Mouse (Mus musculus): Measurements from ENCODE around the gene Tollip. TPM values are rescaled to one million over a fixed set of nuclear protein-coding genes. Genes with fewer than 3 reads are reported as not detected.

The Tollip gene
- polyA plus RNA-seq, 1 experiment from 2014 or later: 96.0 TPM

GRCm38 (mm10) chr7:141955565-141956173 lies 37.4 kb upstream of the Tollip start:
- no peaks in the 10 kb centered on the region for H3K36me3 ChIP-seq (ENCODE audit: control insufficient read depth, insufficient read depth)
- H3K4me2 ChIP-seq (ENCODE audit: low read length): no peak overlapping the region
- no peak overlapping the region for H3K4me3 ChIP-seq (replicated peaks; ENCODE audit: low read length)
- WGBS: 62% methylated on average over 5 of the region's 5 CpGs
- no peak overlapping the region for H3K9ac ChIP-seq (replicated peaks; ENCODE audit: low read depth, low read length)
- no peak for ATAC-seq
- H3K27me3 ChIP-seq (replicated peaks; ENCODE audit: control insufficient read depth, insufficient read depth, low read length): no peaks in the 10 kb centered on the region
- H3K9me3 ChIP-seq (ENCODE audit: control insufficient read depth, low read length): no peaks in the 10 kb centered on the region
- no peak overlapping the region for H3K27ac ChIP-seq (ENCODE audit: low read length)
- peaks cover 64% of the 10 kb centered on the region for H3K4me1 ChIP-seq (replicated peaks; ENCODE audit: control insufficient read depth, insufficient read depth, low read length)

GRCm38 (mm10) chr7:141953616-141954015 lies 35.3 kb upstream of the Tollip start:
- ATAC-seq: no peak
- Histone ChIP-seq H3K27ac (ENCODE audit: low read length) (no peak overlapping the region), H3K4me3 (replicated peaks; ENCODE audit: low read length) (no peak overlapping the region), H3K9me3 (ENCODE audit: control insufficient read depth, low read length) (no peaks in the 10 kb centered on the region), H3K4me2 (ENCODE audit: low read length) (no peak overlapping the region), H3K27me3 (replicated peaks; ENCODE audit: control insufficient read depth, insufficient read depth, low read length) (no peaks in the 10 kb centered on the region), H3K4me1 (replicated peaks; ENCODE audit: control insufficient read depth, insufficient read depth, low read length) (peaks cover 66% of the 10 kb centered on the region), H3K9ac (replicated peaks; ENCODE audit: low read depth, low read length) (no peak overlapping the region), H3K36me3 (ENCODE audit: control insufficient read depth, insufficient read depth) (no peaks in the 10 kb centered on the region)
- 84% methylated on average over 6 of the region's 6 CpGs for whole genome bisulfite sequencing

GRCm38 (mm10) chr7:141952920-141953319 lies 34.6 kb upstream of the Tollip start:
- ATAC-seq: no peak
- no peaks in the 10 kb centered on the region for H3K27me3 ChIP-seq (replicated peaks; ENCODE audit: control insufficient read depth, insufficient read depth, low read length)
- WGBS: 79% methylated on average over 4 of the region's 4 CpGs
- H3K4me3 ChIP-seq (replicated peaks; ENCODE audit: low read length): no peak overlapping the region
- no peaks in the 10 kb centered on the region for H3K36me3 ChIP-seq (ENCODE audit: control insufficient read depth, insufficient read depth)
- no peaks in the 10 kb centered on the region for H3K9me3 ChIP-seq (ENCODE audit: control insufficient read depth, low read length)
- no peak overlapping the region for H3K4me2 ChIP-seq (ENCODE audit: low read length)
- H3K4me1 ChIP-seq (replicated peaks; ENCODE audit: control insufficient read depth, insufficient read depth, low read length): peaks cover 67% of the 10 kb centered on the region
- no peak overlapping the region for H3K9ac ChIP-seq (replicated peaks; ENCODE audit: low read depth, low read length)
- no peak overlapping the region for H3K27ac ChIP-seq (ENCODE audit: low read length)

- H3K27ac ChIP-seq (ENCODE audit: low read length): no peak overlapping the region
- WGBS: 86% methylated on average over 4 of the region's 4 CpGs
- peaks cover 57% of the 10 kb centered on the region for H3K4me1 ChIP-seq (replicated peaks; ENCODE audit: control insufficient read depth, insufficient read depth, low read length)
- no peaks in the 10 kb centered on the region for H3K27me3 ChIP-seq (replicated peaks; ENCODE audit: control insufficient read depth, insufficient read depth, low read length)
- H3K4me3 ChIP-seq (replicated peaks; ENCODE audit: low read length): peak overlapping the region; percentile 79
- no peak for ATAC-seq
- H3K36me3 ChIP-seq (ENCODE audit: control insufficient read depth, insufficient read depth): no peaks in the 10 kb centered on the region
- H3K4me2 ChIP-seq (ENCODE audit: low read length): peak overlapping the region; percentile 79
- peak overlapping the region; percentile 99; the same call in 1 of the 2 replicates for H3K9ac ChIP-seq (replicated peaks; ENCODE audit: low read depth, low read length)
- H3K9me3 ChIP-seq (ENCODE audit: control insufficient read depth, low read length): no peaks in the 10 kb centered on the region
These were observed 33.5 kb upstream of the Tollip start for GRCm38 (mm10) chr7:141951821-141952220.

DNA sequence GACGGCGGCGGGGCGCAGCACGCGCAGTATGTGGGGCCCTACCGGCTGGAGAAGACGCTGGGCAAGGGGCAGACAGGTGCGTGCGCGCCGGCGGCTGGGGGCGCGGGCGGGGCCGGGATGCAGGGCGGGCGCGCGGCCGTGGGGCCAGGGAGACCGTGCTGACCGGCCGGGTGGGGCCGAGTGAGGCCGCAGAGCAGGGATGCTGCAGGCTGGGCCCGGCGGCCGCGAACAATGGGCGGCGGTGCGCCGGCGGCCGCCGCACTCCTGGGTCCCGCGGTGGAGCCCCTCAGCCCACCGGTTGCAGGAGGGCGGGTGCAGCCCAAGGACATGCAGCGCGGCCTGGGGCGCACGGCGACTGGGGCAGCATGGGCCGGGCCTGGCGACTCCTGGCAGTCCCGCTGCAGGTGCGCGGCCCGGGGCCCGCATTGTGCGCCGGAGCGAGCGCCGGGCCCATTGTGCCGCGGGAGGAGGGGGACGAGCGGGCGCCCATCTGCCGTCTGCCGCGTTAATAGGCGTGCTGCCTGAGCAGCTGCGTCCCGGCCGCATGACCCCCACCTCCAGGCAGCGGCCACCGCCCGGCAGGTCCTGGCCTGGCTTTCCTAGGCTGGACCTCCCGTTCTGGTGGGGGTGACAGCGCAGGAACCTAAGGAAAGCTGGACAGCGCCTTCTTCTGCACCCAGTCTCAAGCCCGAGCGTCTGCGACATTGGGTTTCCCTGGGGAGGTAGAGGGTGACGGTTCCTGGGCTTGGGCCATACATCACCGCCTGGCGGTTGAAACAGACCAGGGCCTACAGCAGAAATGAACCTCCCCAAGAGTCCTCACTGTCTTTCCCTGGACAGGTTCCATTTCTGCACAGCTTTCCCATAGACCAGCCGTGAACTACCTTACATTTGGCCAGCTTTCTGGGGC lies 32.1 kb upstream of the Tollip start:
- no peaks in the 10 kb centered on the region for H3K27me3 ChIP-seq (replicated peaks; ENCODE audit: control insufficient read depth, insufficient read depth, low read length)
- H3K4me2 ChIP-seq (ENCODE audit: low read length): peak overlapping the region; percentile 79
- peak overlapping the region; percentile 99 for H3K9ac ChIP-seq (replicated peaks; ENCODE audit: low read depth, low read length)
- H3K9me3 ChIP-seq (ENCODE audit: control insufficient read depth, low read length): no peaks in the 10 kb centered on the region
- under 1% methylated on average over 83 of the region's 84 CpGs for WGBS
- H3K27ac ChIP-seq (ENCODE audit: low read length): peak overlapping the region; percentile 96
- peak; percentile 24 for ATAC-seq
- H3K4me3 ChIP-seq (replicated peaks; ENCODE audit: low read length): peak overlapping the region; percentile 79
- peaks cover 56% of the 10 kb centered on the region for H3K4me1 ChIP-seq (replicated peaks; ENCODE audit: control insufficient read depth, insufficient read depth, low read length)
- no peaks in the 10 kb centered on the region for H3K36me3 ChIP-seq (ENCODE audit: control insufficient read depth, insufficient read depth)

DNA sequence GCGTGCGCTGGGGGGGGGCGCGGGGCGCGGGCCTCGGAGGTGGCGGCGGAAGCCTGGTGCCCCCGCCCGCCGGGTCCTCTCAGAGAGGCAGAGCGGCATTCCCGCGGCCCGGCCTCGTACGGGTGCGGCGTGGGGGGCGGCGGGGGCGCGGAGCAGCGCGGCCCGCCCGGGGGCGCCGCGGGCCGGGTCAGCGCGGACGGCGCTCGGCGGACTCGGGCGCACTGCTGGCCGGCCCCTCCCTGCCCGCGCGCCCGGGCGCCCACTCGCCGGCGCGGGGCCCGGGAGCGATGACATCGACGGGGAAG lies 31.4 kb upstream of the Tollip start:
- H3K4me3 ChIP-seq (replicated peaks; ENCODE audit: low read length): peak overlapping the region; percentile 79
- H3K9ac ChIP-seq (replicated peaks; ENCODE audit: low read depth, low read length): peak overlapping the region; percentile 99
- no peaks in the 10 kb centered on the region for H3K36me3 ChIP-seq (ENCODE audit: control insufficient read depth, insufficient read depth)
- no peaks in the 10 kb centered on the region for H3K27me3 ChIP-seq (replicated peaks; ENCODE audit: control insufficient read depth, insufficient read depth, low read length)
- H3K27ac ChIP-seq (ENCODE audit: low read length): peak overlapping the region; percentile 96
- ATAC-seq: no peak; the same call in 1 of the 2 replicates
- 2% methylated on average over 15 of the region's 54 CpGs for WGBS
- no peaks in the 10 kb centered on the region for H3K9me3 ChIP-seq (ENCODE audit: control insufficient read depth, low read length)
- peak overlapping the region; percentile 79 for H3K4me2 ChIP-seq (ENCODE audit: low read length)
- H3K4me1 ChIP-seq (replicated peaks; ENCODE audit: control insufficient read depth, insufficient read depth, low read length): peaks cover 51% of the 10 kb centered on the region

GRCm38 (mm10) chr7:141948906-141949798 lies 30.8 kb upstream of the Tollip start, which contains the start of gene Brsk2:
Gene Brsk2, plus strand, starts transcription at chr7:141949751.
- WGBS: 2% methylated on average over 52 of the region's 55 CpGs
- Histone ChIP-seq H3K36me3 (ENCODE audit: control insufficient read depth, insufficient read depth) (no peaks in the 10 kb centered on the region), H3K27me3 (replicated peaks; ENCODE audit: control insufficient read depth, insufficient read depth, low read length) (no peaks in the 10 kb centered on the region), H3K4me1 (replicated peaks; ENCODE audit: control insufficient read depth, insufficient read depth, low read length) (peaks cover 45% of the 10 kb centered on the region), H3K27ac (ENCODE audit: low read length) (peak within 1 kb of the TSS; percentile 96), H3K9ac (replicated peaks; ENCODE audit: low read depth, low read length) (peak within 1 kb of the TSS; percentile 99), H3K4me2 (ENCODE audit: low read length) (peak within 1 kb of the TSS; percentile 79), H3K4me3 (replicated peaks; ENCODE audit: low read length) (peak within 1 kb of the TSS; percentile 79), H3K9me3 (ENCODE audit: control insufficient read depth, low read length) (no peaks in the 10 kb centered on the region)
- ATAC-seq: peak; percentile 95

- no peaks in the 10 kb centered on the region for H3K36me3 ChIP-seq (ENCODE audit: control insufficient read depth, insufficient read depth)
- H3K9ac ChIP-seq (replicated peaks; ENCODE audit: low read depth, low read length): no peak overlapping the region
- H3K27ac ChIP-seq (ENCODE audit: low read length): no peak overlapping the region
- no peak for ATAC-seq
- H3K4me2 ChIP-seq (ENCODE audit: low read length): no peak overlapping the region
- WGBS: 79% methylated on average over 1 of the region's 1 CpGs
- H3K4me1 ChIP-seq (replicated peaks; ENCODE audit: control insufficient read depth, insufficient read depth, low read length): peaks cover 38% of the 10 kb centered on the region
- no peak overlapping the region for H3K4me3 ChIP-seq (replicated peaks; ENCODE audit: low read length)
- H3K27me3 ChIP-seq (replicated peaks; ENCODE audit: control insufficient read depth, insufficient read depth, low read length): no peaks in the 10 kb centered on the region
- no peaks in the 10 kb centered on the region for H3K9me3 ChIP-seq (ENCODE audit: control insufficient read depth, low read length)
These were observed 29.7 kb upstream of the Tollip start for GRCm38 (mm10) chr7:141948045-141948444.

- Histone ChIP-seq H3K4me3 (replicated peaks; ENCODE audit: low read length) (no peak overlapping the region), H3K4me1 (replicated peaks; ENCODE audit: control insufficient read depth, insufficient read depth, low read length) (peaks cover 38% of the 10 kb centered on the region), H3K27me3 (replicated peaks; ENCODE audit: control insufficient read depth, insufficient read depth, low read length) (no peaks in the 10 kb centered on the region), H3K36me3 (ENCODE audit: control insufficient read depth, insufficient read depth) (no peaks in the 10 kb centered on the region), H3K27ac (ENCODE audit: low read length) (no peak overlapping the region), H3K4me2 (ENCODE audit: low read length) (no peak overlapping the region), H3K9ac (replicated peaks; ENCODE audit: low read depth, low read length) (no peak overlapping the region), H3K9me3 (ENCODE audit: control insufficient read depth, low read length) (no peaks in the 10 kb centered on the region)
- ATAC-seq: no peak
These were observed 29.2 kb upstream of the Tollip start for GRCm38 (mm10) chr7:141947512-141947911.
